Comparison of ENCODE assay signal across 19 mouse cellular contexts in the genomic region with DNA sequence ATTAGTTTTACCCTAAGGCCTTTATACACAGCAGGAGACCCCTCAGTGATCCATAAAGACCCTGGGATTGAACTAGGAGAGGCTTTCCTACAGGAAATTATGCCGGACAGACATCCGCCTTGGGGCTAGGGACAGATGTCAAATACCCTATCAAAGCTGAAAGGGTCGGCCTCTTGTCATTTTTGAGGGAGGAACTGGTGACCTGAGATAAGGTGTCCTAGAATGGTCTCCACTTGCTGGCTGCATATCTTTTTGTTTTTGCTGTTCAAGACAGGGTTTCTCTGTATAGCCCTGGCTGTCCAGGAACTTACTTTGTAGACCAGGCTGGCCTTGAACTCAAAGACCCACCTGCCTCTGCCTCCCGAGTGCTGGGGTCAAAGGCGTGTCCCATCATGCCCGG. TPM values are rescaled to one million over a fixed set of nuclear protein-coding genes. Genes with fewer than 3 reads are reported as not detected.
DNase-seq lines count a peak whose midpoint lies in the region; ATAC-seq and TF ChIP-seq lines count a peak whose summit lies in the region.
"Had no signal": no experiment of that assay in that cellular context is flagged by ENCODE, and none has a peak within 500 bp of the region (broad histone marks: within the 10 kb centered on the region; RNA-seq: fewer than 3 reads in every experiment).

No protein-coding gene starts in this region.

- peak; percentile 64 for ATAC-seq in liver, embryonic 12.5 days
- peak; percentile 59; the same call in 1 of the 2 replicates for ATAC-seq in liver, embryonic 16.5 days (ENCODE audit: low read depth)
- ATAC-seq in forebrain, postnatal 0 days = no peak
- ATAC-seq: forebrain, embryonic 16.5 days; hindbrain, postnatal 0 days had no signal

- no peak for TF ChIP-seq CTCF in forebrain, postnatal 0 days (IDR thresholded peaks at IDR 0.05; ENCODE audit: low read depth)

- 31% methylated on average over 6 of the region's 6 CpGs for WGBS in liver, embryonic 12.5 days (ENCODE audit: insufficient replicate concordance)
- 37% methylated on average over 6 of the region's 6 CpGs for WGBS in liver, embryonic 16.5 days (ENCODE audit: insufficient replicate concordance)
- 88% methylated on average over 6 of the region's 6 CpGs for WGBS in forebrain, postnatal 0 days

- no peak overlapping the region for H3K4me3 ChIP-seq in liver, embryonic 12.5 days
- no peak overlapping the region for H3K4me3 ChIP-seq in liver, embryonic 16.5 days (ENCODE audit: low read depth, low read length)
- no peak overlapping the region for H3K4me3 ChIP-seq in forebrain, postnatal 0 days (ENCODE audit: low read depth, low read length)
- H3K4me3 ChIP-seq: embryonic facial prominence, embryonic 13.5 days; forebrain, embryonic 12.5 days; gastrocnemius, adult 2 months; hindbrain, embryonic 13.5 days had no signal

- H3K27ac ChIP-seq in liver, embryonic 12.5 days = peak overlapping the region; percentile 57
- H3K27ac ChIP-seq in liver, embryonic 16.5 days (ENCODE audit: low read length) = no peak overlapping the region
- no peak overlapping the region for H3K27ac ChIP-seq in forebrain, postnatal 0 days (ENCODE audit: low read depth, low read length)
- H3K27ac ChIP-seq: embryonic facial prominence, embryonic 13.5 days; forebrain, embryonic 12.5 days; gastrocnemius, adult 2 months; hindbrain, embryonic 13.5 days; hindbrain, postnatal 0 days had no signal

- peaks cover 30% of the 10 kb centered on the region for H3K36me3 ChIP-seq in liver, embryonic 12.5 days
- H3K36me3 ChIP-seq in liver, embryonic 16.5 days (ENCODE audit: control insufficient read depth, insufficient read depth) = no peaks in the 10 kb centered on the region
- H3K36me3 ChIP-seq in forebrain, postnatal 0 days (ENCODE audit: insufficient read depth) = peaks cover 13% of the 10 kb centered on the region

- H3K9me3 ChIP-seq in liver, embryonic 12.5 days (replicated peaks) = no peaks in the 10 kb centered on the region
- no peaks in the 10 kb centered on the region for H3K9me3 ChIP-seq in liver, embryonic 16.5 days (replicated peaks; ENCODE audit: control insufficient read depth, low read length)
- H3K9me3 ChIP-seq in forebrain, postnatal 0 days (ENCODE audit: low read length) = no peaks in the 10 kb centered on the region
- H3K9me3 ChIP-seq: embryonic facial prominence, embryonic 13.5 days; forebrain, embryonic 12.5 days; hindbrain, embryonic 13.5 days had no signal

- intact Hi-C loops in left cerebral cortex, postnatal 10 days (cut with DNase I) = no loop called here

- H3K4me2 ChIP-seq in liver, embryonic 12.5 days = peak overlapping the region; percentile 21
- H3K4me2 ChIP-seq in liver, embryonic 16.5 days (ENCODE audit: low read depth, low read length) = no peak overlapping the region; the same call in 1 of the 2 replicates
- H3K4me2 ChIP-seq in forebrain, postnatal 0 days (ENCODE audit: low read depth) = no peak overlapping the region
- H3K4me2 ChIP-seq: embryonic facial prominence, embryonic 13.5 days; forebrain, embryonic 12.5 days; hindbrain, embryonic 13.5 days had no signal

- no peaks in the 10 kb centered on the region for H3K27me3 ChIP-seq in liver, embryonic 12.5 days (replicated peaks)
- H3K27me3 ChIP-seq in liver, embryonic 16.5 days (ENCODE audit: control insufficient read depth, insufficient read depth, low read depth, low read length) = no peaks in the 10 kb centered on the region
- H3K27me3 ChIP-seq in forebrain, postnatal 0 days (ENCODE audit: insufficient read depth, low read length) = no peaks in the 10 kb centered on the region
- H3K27me3 ChIP-seq: embryonic facial prominence, embryonic 13.5 days; forebrain, embryonic 12.5 days; hindbrain, embryonic 13.5 days had no signal

- H3K4me1 ChIP-seq in liver, embryonic 12.5 days = peaks cover 54% of the 10 kb centered on the region
- H3K4me1 ChIP-seq in liver, embryonic 16.5 days (ENCODE audit: control insufficient read depth, low read depth, low read length) = peaks cover 31% of the 10 kb centered on the region
- H3K4me1 ChIP-seq in forebrain, postnatal 0 days (ENCODE audit: insufficient read depth) = no peaks in the 10 kb centered on the region
- H3K4me1 ChIP-seq: embryonic facial prominence, embryonic 13.5 days; forebrain, embryonic 12.5 days; hindbrain, embryonic 13.5 days had no signal

- DNase-seq in MEL-GATA-1-ER (ENCODE audit: extremely low read depth, low read depth) = peak; percentile 32
- DNase-seq in left cerebral cortex, postnatal 10 days (ENCODE audit: extremely low spot score in 1 of 2, low spot score in 2 of 2) = no peak
- DNase-seq in testis, postnatal 10 days (ENCODE audit: low spot score) = no peak
- no peak for DNase-seq in forebrain, postnatal 0 days
- DNase-seq: adrenal gland, postnatal 10 days; cerebellum, adult 11-12 months; cerebellum, adult 9-11 months; cerebellum, postnatal 36 days; gastrocnemius, adult 2 months; gastrocnemius, postnatal 36 days; heart, adult 11 months; heart, postnatal 10 days had no signal

- H3K9ac ChIP-seq in liver, embryonic 12.5 days = peak overlapping the region; percentile 14; the same call in 1 of the 2 replicates
- no peak overlapping the region for H3K9ac ChIP-seq in liver, embryonic 16.5 days (ENCODE audit: low read depth, low read length)
- H3K9ac ChIP-seq in forebrain, postnatal 0 days = no peak overlapping the region
- H3K9ac ChIP-seq: embryonic facial prominence, embryonic 13.5 days; forebrain, embryonic 12.5 days; hindbrain, embryonic 13.5 days had no signal

RNA-seq across cellular contexts. Expression of a gene that starts 19.2 kb away (rescaled TPM):
- polyA plus RNA-seq in liver, embryonic 12.5 days (2016; fragmentation: Nextera tagmentation; extraction: Ambion mirVana) = 113 and 121 TPM in 2 replicates
- polyA plus RNA-seq in liver, embryonic 16.5 days (2015; fragmentation: Nextera tagmentation; extraction: Ambion mirVana) = 63.6 and 67.3 TPM in 2 replicates
- 100 to 1,000 TPM; 200 to 211 TPM for total RNA-seq in left cerebral cortex, postnatal 10 days (2021)
- 146 and 163 TPM in 2 replicates for total RNA-seq in forebrain, postnatal 0 days (2014; rRNA removed)
- 107 and 133 TPM in 2 replicates for polyA plus RNA-seq in forebrain, postnatal 0 days (2015; fragmentation: Nextera tagmentation; extraction: Ambion mirVana)

RNA-seq across cellular contexts. Expression of a gene that starts 19.7 kb away (rescaled TPM):
- 9.8 and 10.0 TPM in 2 replicates for polyA plus RNA-seq in liver, embryonic 12.5 days (2016; fragmentation: Nextera tagmentation; extraction: Ambion mirVana)
- polyA plus RNA-seq in liver, embryonic 16.5 days (2015; fragmentation: Nextera tagmentation; extraction: Ambion mirVana) = 4.1 and 4.6 TPM in 2 replicates
- total RNA-seq in left cerebral cortex, postnatal 10 days (2021) = 100 to 1,000 TPM; 192 to 212 TPM
- 121 and 131 TPM in 2 replicates for total RNA-seq in forebrain, postnatal 0 days (2014; rRNA removed)
- polyA plus RNA-seq in forebrain, postnatal 0 days (2015; fragmentation: Nextera tagmentation; extraction: Ambion mirVana) = 38.6 and 41.3 TPM in 2 replicates

RNA-seq across cellular contexts. Expression of a gene that starts 37.6 kb away (rescaled TPM):
- polyA plus RNA-seq in liver, embryonic 12.5 days (2016; fragmentation: Nextera tagmentation; extraction: Ambion mirVana) = 8.4 and 9.5 TPM in 2 replicates
- 6.3 and 9.2 TPM in 2 replicates for polyA plus RNA-seq in liver, embryonic 16.5 days (2015; fragmentation: Nextera tagmentation; extraction: Ambion mirVana)
- total RNA-seq in left cerebral cortex, postnatal 10 days (2021) = 100 to 1,000 TPM; 121 to 143 TPM
- total RNA-seq in forebrain, postnatal 0 days (2014; rRNA removed) = 60.2 and 71.8 TPM in 2 replicates
- 21.9 and 27.8 TPM in 2 replicates for polyA plus RNA-seq in forebrain, postnatal 0 days (2015; fragmentation: Nextera tagmentation; extraction: Ambion mirVana)
